Mouse (Mus musculus): ENCODE data around the gene Spaca4. TPM values are rescaled to one million over a fixed set of nuclear protein-coding genes. Genes with fewer than 3 reads are reported as not detected.

Spaca4 gene
- polyA plus RNA-seq, 1 experiment from 2014 or later = not detected

DNA sequence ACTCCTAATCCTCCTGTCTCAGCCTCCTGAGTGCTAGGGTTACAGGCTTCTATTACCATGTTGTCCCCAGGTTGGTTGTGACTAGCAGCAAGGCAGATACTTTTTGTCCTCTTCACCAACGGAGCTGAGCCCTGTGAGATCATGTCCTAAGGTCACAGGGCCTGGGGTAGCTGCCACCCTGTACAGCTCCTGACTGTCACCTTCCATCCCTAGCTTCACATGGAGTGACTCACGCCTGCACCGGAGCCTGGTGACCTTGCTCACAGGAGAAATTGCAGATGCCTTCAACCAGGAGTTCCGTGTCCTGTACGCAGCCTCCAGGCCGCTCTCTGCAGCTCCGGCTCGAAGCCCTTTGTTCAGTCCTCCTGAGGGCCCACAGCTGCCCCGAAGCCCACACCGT, 806 bp upstream of the Spaca4 start:
- no peak overlapping the region for H3K9ac ChIP-seq (replicated peaks; ENCODE audit: low read length)
- DNase-seq (ENCODE audit: low spot score) (no peak), ATAC-seq (replicated peaks; ENCODE audit: insufficient number of reproducible peaks, low FRiP score, low TSS enrichment, low read depth) (no peak)
- H3K27me3 ChIP-seq (ENCODE audit: control insufficient read depth, insufficient read depth, low read length) = no peaks in the 10 kb centered on the region
- H3K27ac ChIP-seq (replicated peaks; ENCODE audit: low read depth, low read length) = no peak overlapping the region
- H3K36me3 ChIP-seq (replicated peaks; ENCODE audit: control insufficient read depth, insufficient read depth, low read depth, low read length) = peaks cover 11% of the 10 kb centered on the region; the same call in 1 of the 2 replicates
- H3K4me2 ChIP-seq (ENCODE audit: low read depth, low read length) = no peak overlapping the region
- no peak overlapping the region for H3K4me3 ChIP-seq (ENCODE audit: low read depth, low read length)
- 92% methylated on average over 10 of the region's 10 CpGs for WGBS
- no peaks in the 10 kb centered on the region for H3K9me3 ChIP-seq (replicated peaks; ENCODE audit: control insufficient read depth, low read length)
- peaks cover 4% of the 10 kb centered on the region; the same call in 1 of the 2 replicates for H3K4me1 ChIP-seq (ENCODE audit: control insufficient read depth, insufficient read depth, low read length)

DNA sequence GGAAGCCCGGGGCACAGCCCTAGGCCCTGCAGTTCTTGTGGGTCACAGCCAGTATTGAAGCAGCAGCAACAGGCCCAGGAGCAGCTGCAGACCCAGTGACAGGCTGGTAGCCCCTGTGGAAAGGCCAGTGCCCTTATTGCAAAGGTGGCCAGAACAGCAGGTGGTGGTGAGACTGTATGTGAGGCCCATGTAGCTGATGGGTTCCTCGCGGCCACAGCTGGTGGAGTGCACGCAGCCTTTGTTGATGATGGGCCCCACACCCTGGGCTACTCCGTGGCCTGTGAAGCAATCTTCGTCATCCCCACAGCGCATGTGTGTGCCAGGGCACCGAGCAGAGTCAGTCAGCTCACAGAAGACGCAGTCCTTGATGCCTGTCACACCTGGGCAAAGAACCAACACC, 462 bp downstream of the Spaca4 start:
- 90% methylated on average over 9 of the region's 9 CpGs for WGBS
- peaks cover 18% of the 10 kb centered on the region for H3K36me3 ChIP-seq (replicated peaks; ENCODE audit: control insufficient read depth, insufficient read depth, low read depth, low read length)
- no peak overlapping the region for H3K9ac ChIP-seq (replicated peaks; ENCODE audit: low read length)

DNA sequence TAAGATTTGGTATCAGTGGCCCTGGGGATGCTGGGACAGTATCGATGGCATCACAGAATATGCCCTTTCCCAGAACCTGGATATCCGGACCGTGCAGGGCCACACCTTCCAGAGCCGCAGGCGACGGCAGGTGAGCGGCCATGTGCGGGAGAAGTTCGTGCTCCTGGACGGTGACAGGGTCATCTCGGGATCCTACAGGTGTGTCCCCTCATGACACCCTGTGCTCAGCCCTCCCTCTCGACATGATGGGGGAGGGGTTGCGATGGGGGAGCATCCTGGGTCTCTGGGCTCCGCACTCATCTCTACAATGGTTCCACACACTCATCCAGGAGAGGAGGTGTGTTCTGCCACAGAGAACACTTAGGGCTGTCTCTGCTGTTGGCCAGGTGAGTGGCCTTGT, 1.8 kb downstream of the Spaca4 start:
- Histone ChIP-seq H3K4me1 (ENCODE audit: control insufficient read depth, insufficient read depth, low read length) (no peaks in the 10 kb centered on the region; the same call in 1 of the 2 replicates), H3K4me2 (ENCODE audit: low read depth, low read length) (no peak overlapping the region), H3K27ac (replicated peaks; ENCODE audit: low read depth, low read length) (no peak overlapping the region), H3K4me3 (ENCODE audit: low read depth, low read length) (no peak overlapping the region), H3K9ac (replicated peaks; ENCODE audit: low read length) (no peak overlapping the region), H3K36me3 (replicated peaks; ENCODE audit: control insufficient read depth, insufficient read depth, low read depth, low read length) (peaks cover 24% of the 10 kb centered on the region), H3K9me3 (replicated peaks; ENCODE audit: control insufficient read depth, low read length) (no peaks in the 10 kb centered on the region), H3K27me3 (ENCODE audit: control insufficient read depth, insufficient read depth, low read length) (no peaks in the 10 kb centered on the region)
- 93% methylated on average over 14 of the region's 14 CpGs for WGBS
- DNase-seq (ENCODE audit: low spot score) (no peak), ATAC-seq (replicated peaks; ENCODE audit: insufficient number of reproducible peaks, low FRiP score, low TSS enrichment, low read depth) (no peak)

More for the DNA sequence above, 462 bp downstream of the Spaca4 start:
- no peaks in the 10 kb centered on the region for H3K9me3 ChIP-seq (replicated peaks; ENCODE audit: control insufficient read depth, low read length)
- no peak for DNase-seq (ENCODE audit: low spot score)
- no peak overlapping the region for H3K4me2 ChIP-seq (ENCODE audit: low read depth, low read length)
- no peak overlapping the region for H3K4me3 ChIP-seq (ENCODE audit: low read depth, low read length)
- H3K4me1 ChIP-seq (ENCODE audit: control insufficient read depth, insufficient read depth, low read length) = no peaks in the 10 kb centered on the region; the same call in 1 of the 2 replicates
- H3K27ac ChIP-seq (replicated peaks; ENCODE audit: low read depth, low read length) = no peak overlapping the region
- H3K27me3 ChIP-seq (ENCODE audit: control insufficient read depth, insufficient read depth, low read length) = no peaks in the 10 kb centered on the region
- ATAC-seq (replicated peaks; ENCODE audit: insufficient number of reproducible peaks, low FRiP score, low TSS enrichment, low read depth) = no peak

DNA sequence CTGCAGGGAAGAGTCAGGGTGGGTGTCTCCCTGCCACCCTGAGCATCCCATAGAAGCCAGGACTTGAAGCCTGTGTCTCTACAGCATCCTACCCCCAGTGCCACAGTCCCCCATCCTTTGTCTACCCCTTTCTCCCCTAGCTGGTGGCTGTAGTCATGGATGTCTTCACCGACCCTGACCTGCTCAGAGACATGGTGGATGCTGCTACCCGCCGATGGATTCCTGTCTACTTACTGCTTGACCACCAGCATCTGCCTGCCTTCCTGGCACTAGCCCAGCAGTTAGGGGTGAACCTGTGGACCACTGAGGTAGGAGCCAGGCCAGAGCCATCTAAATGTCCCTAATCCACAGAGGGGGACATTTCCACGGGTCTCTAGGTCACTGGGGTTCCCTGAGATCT, 2.3 kb downstream of the Spaca4 start:
- H3K9me3 ChIP-seq (replicated peaks; ENCODE audit: control insufficient read depth, low read length) = no peaks in the 10 kb centered on the region
- H3K4me1 ChIP-seq (ENCODE audit: control insufficient read depth, insufficient read depth, low read length) = no peaks in the 10 kb centered on the region; the same call in 1 of the 2 replicates
- H3K36me3 ChIP-seq (replicated peaks; ENCODE audit: control insufficient read depth, insufficient read depth, low read depth, low read length) = peaks cover 24% of the 10 kb centered on the region
- no peak overlapping the region for H3K27ac ChIP-seq (replicated peaks; ENCODE audit: low read depth, low read length)
- ATAC-seq (replicated peaks; ENCODE audit: insufficient number of reproducible peaks, low FRiP score, low TSS enrichment, low read depth) = no peak
- H3K27me3 ChIP-seq (ENCODE audit: control insufficient read depth, insufficient read depth, low read length) = no peaks in the 10 kb centered on the region
- no peak overlapping the region for H3K4me2 ChIP-seq (ENCODE audit: low read depth, low read length)
- 87% methylated on average over 4 of the region's 4 CpGs for WGBS
- H3K4me3 ChIP-seq (ENCODE audit: low read depth, low read length) = no peak overlapping the region
- H3K9ac ChIP-seq (replicated peaks; ENCODE audit: low read length) = no peak overlapping the region
- no peak for DNase-seq (ENCODE audit: low spot score)

DNA sequence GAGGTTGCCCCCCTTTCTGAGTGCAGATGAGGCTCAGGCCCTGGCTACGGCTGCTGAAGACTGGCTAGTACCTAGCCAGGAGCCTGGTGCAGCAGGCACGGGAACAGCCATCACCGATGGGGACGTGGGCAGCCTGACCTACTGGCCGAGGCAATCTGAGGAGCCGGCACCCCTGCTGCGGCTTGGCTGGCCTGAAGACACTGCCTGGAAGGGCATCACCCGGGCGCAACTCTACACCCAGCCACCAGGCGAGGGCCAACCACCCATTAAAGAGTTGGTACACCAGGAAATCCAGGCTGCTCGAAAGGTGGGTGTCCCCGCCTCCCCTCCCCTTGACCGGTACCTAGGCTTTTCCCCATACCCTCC, 3.3 kb downstream of the Spaca4 start:
- ATAC-seq (replicated peaks; ENCODE audit: insufficient number of reproducible peaks, low FRiP score, low TSS enrichment, low read depth) = no peak
- Histone ChIP-seq H3K27me3 (ENCODE audit: control insufficient read depth, insufficient read depth, low read length) (no peaks in the 10 kb centered on the region), H3K4me1 (ENCODE audit: control insufficient read depth, insufficient read depth, low read length) (no peaks in the 10 kb centered on the region; the same call in 1 of the 2 replicates), H3K4me3 (ENCODE audit: low read depth, low read length) (no peak overlapping the region), H3K4me2 (ENCODE audit: low read depth, low read length) (no peak overlapping the region), H3K9me3 (replicated peaks; ENCODE audit: control insufficient read depth, low read length) (no peaks in the 10 kb centered on the region), H3K9ac (replicated peaks; ENCODE audit: low read length) (no peak overlapping the region), H3K27ac (replicated peaks; ENCODE audit: low read depth, low read length) (no peak overlapping the region), H3K36me3 (replicated peaks; ENCODE audit: control insufficient read depth, insufficient read depth, low read depth, low read length) (peaks cover 24% of the 10 kb centered on the region)
- no peak for DNase-seq (ENCODE audit: low spot score)
- 81% methylated on average over 13 of the region's 13 CpGs for WGBS

DNA sequence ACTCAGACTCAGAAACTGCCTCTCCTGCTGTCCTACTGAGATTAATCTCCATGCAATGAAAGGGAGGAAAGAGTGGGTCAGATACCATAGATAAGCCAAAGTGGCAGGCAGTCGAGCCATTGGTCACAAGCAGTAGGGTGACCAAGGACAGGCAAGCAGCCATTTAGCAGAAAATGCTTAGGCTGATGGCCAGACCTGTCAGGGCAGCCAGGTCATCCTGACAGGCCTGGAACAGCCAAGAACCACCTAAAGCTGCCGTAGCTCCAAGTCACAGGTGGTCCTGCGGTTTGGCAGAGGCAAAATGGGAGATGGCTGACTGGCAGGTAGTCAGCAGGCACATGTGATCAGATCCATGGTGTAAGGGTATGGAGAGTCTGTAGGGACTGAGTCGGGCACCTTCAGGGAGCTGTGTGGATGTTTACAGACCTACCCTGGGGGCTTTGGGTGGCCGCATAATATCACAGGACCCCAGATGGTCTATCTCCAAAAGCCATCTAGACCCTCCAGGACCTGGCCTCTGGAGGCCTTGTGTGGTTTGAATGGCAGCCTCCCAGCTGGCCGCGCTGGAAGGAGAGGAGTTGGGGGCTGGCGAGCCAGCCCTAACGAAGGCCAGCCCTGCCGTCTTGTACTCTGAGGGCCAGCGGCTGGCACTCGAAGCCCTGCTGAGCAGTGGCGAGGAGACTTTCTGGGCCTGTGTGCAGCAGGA, 3.8 kb downstream of the Spaca4 start:
- no peak overlapping the region for H3K9ac ChIP-seq (replicated peaks; ENCODE audit: low read length)
- no peak overlapping the region for H3K4me3 ChIP-seq (ENCODE audit: low read depth, low read length)
- ATAC-seq (replicated peaks; ENCODE audit: insufficient number of reproducible peaks, low FRiP score, low TSS enrichment, low read depth) = no peak
- H3K9me3 ChIP-seq (replicated peaks; ENCODE audit: control insufficient read depth, low read length) = no peaks in the 10 kb centered on the region
- H3K27me3 ChIP-seq (ENCODE audit: control insufficient read depth, insufficient read depth, low read length) = no peaks in the 10 kb centered on the region
- peaks cover 1% of the 10 kb centered on the region; the same call in 1 of the 2 replicates for H3K4me1 ChIP-seq (ENCODE audit: control insufficient read depth, insufficient read depth, low read length)
- H3K27ac ChIP-seq (replicated peaks; ENCODE audit: low read depth, low read length) = 0 out of 2 replicates have a peak overlapping the region, but pooled peaks have one; percentile 13
- peaks cover 24% of the 10 kb centered on the region for H3K36me3 ChIP-seq (replicated peaks; ENCODE audit: control insufficient read depth, insufficient read depth, low read depth, low read length)
- H3K4me2 ChIP-seq (ENCODE audit: low read depth, low read length) = no peak overlapping the region
- no peak for DNase-seq (ENCODE audit: low spot score)
- WGBS = 68% methylated on average over 13 of the region's 13 CpGs

DNA sequence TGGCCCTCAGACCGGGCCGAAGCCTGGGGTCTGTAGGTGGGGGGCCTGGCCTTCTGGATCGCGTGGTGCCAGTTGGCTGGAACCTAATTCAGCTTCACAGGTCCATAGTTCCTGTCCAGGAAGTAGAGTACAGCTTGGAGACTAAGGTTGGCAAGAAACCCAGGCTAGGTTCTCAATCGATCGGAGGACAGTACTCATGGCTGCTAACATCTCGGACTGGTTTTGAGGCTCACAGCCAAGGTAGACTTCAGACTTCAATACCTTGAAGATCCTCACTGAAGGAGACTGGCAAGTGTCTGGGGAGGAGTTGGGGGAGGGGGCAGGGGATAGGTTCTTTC, 4.4 kb downstream of the Spaca4 start:
- no peaks in the 10 kb centered on the region for H3K9me3 ChIP-seq (replicated peaks; ENCODE audit: control insufficient read depth, low read length)
- H3K36me3 ChIP-seq (replicated peaks; ENCODE audit: control insufficient read depth, insufficient read depth, low read depth, low read length) = peaks cover 24% of the 10 kb centered on the region
- ATAC-seq (replicated peaks; ENCODE audit: insufficient number of reproducible peaks, low FRiP score, low TSS enrichment, low read depth) (no peak), DNase-seq (ENCODE audit: low spot score) (no peak)
- WGBS = 89% methylated on average over 7 of the region's 7 CpGs
- H3K27ac ChIP-seq (replicated peaks; ENCODE audit: low read depth, low read length) = 0 out of 2 replicates have a peak overlapping the region, but pooled peaks have one; percentile 13
- H3K4me3 ChIP-seq (ENCODE audit: low read depth, low read length) = no peak overlapping the region
- H3K4me1 ChIP-seq (ENCODE audit: control insufficient read depth, insufficient read depth, low read length) = peaks cover 5% of the 10 kb centered on the region
- H3K9ac ChIP-seq (replicated peaks; ENCODE audit: low read length) = no peak overlapping the region
- no peak overlapping the region for H3K4me2 ChIP-seq (ENCODE audit: low read depth, low read length)
- H3K27me3 ChIP-seq (ENCODE audit: control insufficient read depth, insufficient read depth, low read length) = no peaks in the 10 kb centered on the region

DNA sequence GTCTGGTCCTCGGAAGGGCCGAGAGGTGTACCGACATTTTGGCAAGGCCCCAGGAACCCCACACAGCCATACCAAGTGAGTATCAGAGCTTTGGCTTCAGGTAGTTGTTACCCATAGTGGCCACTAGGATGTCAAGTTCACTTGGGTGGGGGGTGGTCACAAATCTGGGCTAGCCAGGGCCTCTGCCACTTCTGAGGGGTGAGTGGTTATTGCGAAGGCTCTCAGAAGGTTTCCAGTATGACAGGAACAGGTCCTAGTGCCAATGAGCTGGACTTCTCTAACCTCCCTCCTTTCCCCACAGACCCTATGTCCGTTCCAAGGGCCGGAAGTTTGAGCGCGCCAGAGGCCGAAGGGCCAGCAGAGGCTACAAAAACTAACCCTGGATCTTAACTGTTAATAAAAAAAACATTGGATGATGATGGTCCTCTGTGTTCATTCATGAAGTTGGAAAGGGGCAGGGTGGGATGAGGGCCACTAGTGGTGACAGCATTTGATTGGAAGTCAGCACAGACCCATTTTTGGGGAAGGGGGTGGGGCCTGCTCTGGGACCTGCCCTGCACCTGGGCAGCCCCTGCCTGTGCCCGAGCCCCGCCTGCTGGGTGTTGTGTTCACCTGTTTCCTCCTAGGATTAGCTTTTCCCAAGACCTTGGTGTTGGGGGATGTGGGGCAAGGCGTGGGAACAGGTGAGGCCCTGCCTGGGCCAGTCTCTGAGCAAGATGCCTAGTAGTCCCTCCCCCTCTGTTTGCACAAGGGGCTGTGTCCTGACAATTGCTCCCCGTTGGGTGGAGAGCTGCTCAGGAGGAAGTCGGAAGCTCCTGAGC, 5.0 kb downstream of the Spaca4 start, which contains the start of gene Fam83e:
Gene Fam83e, plus strand, starts transcription at position 800 of the 821 bp plus-strand sequence.
- Histone ChIP-seq H3K4me2 (ENCODE audit: low read depth, low read length) (no peak within 1 kb of the TSS), H3K27me3 (ENCODE audit: control insufficient read depth, insufficient read depth, low read length) (no peaks in the 10 kb centered on the region), H3K36me3 (replicated peaks; ENCODE audit: control insufficient read depth, insufficient read depth, low read depth, low read length) (peaks cover 24% of the 10 kb centered on the region), H3K9me3 (replicated peaks; ENCODE audit: control insufficient read depth, low read length) (no peaks in the 10 kb centered on the region), H3K4me3 (ENCODE audit: low read depth, low read length) (no peak within 1 kb of the TSS), H3K4me1 (ENCODE audit: control insufficient read depth, insufficient read depth, low read length) (peaks cover 6% of the 10 kb centered on the region), H3K27ac (replicated peaks; ENCODE audit: low read depth, low read length) (0 out of 2 replicates have a peak within 1 kb of the TSS, but pooled peaks have one; percentile 13), H3K9ac (replicated peaks; ENCODE audit: low read length) (no peak within 1 kb of the TSS)
- ATAC-seq (replicated peaks; ENCODE audit: insufficient number of reproducible peaks, low FRiP score, low TSS enrichment, low read depth) = no peak
- 86% methylated on average over 14 of the region's 14 CpGs for WGBS
- no peak for DNase-seq (ENCODE audit: low spot score)
